Mouse (Mus musculus): ENCODE data around the gene Slc13a3.
A peak's percentile ranks its signal among the peaks of the same experiment; 100 is the strongest.
"Not testable (repeated sequence)": the region's sequence is repeated elsewhere in the genome, so short reads cannot be mapped to it uniquely, and the experiment has no call there.

The Slc13a3 gene

DNA sequence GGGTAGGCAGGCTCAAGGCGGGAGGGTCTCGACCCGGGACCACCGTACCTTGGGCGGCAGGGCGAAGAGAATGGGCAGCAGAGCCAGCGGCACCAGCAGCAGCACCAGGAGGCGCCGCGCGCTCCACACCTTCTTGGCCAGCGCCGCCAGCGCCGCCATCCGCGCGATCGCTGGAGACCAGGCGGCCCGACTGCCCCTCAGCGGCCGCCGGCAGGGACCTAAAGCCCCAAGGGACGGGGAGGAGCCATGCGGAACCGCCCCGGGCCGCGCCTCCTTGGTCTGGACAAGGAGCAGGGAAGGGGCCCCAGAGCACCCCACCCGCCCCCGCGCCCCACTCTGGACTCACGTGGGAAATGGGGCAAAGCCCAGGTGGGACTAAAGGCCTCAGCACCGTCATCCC lies at the start of gene Slc13a3:
Slc13a3 (minus strand) TSS at position 228 of the 400 bp plus-strand sequence.
- no peak for DNase-seq

GRCm38 (mm10) chr2:165515178-165515728 lies 42.2 kb upstream of the Slc13a3 start:
- no peak for DNase-seq

DNA sequence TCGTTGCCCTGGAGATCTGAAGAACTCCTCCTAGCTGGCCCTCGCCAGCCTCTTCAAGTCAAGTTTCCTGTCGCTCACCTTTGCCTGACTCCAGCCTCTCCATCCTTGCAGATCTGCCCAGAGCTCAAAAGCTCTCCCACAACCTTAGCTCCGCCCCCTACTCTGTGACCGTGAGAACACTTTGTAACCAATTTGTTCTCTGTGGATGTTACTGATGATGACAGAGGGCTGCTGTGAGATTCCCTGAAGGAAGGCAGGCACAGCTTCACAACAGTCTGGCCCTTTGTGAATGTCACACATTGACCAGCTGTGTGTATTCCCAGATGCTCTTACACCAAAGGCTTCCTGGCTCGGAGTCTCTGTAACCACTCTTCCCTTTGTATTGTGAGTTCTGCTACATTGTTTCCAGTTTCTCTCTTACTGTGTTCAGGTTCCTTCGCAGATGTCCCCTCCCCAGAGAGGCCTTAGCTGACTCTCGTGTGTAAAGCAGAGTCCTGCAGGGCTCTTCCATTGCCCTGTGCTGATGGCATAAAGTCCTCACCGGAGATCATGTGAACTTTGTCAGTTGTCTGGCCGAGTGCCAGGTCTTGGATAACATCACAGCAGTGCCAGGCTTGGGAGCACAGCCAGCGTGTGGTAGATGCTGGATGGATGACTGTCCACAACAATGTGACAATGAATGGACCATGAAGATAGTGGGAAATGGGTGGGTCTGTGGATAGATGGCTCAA lies 40.0 kb upstream of the Slc13a3 start:
- peak; percentile 57 for DNase-seq

DNA sequence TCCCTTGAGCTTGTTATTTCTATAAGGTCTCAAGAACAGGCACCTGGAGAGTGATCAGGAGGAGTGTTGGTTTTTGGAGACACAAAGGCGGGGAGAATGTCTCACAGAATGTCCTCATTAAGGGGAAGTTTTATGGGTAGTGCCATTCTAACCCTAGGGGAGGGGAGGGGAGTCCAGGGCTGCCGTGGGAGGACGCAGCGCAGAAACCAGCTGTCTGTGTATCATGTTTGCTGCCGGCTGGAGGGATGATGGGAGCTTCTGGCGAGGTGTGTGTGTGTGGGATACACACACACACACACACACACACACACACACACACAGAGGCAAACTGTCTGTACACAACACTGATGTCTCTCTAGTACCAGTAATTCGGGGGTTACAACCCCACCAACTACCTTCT lies 39.4 kb upstream of the Slc13a3 start:
- DNase-seq, result peak; percentile 27

DNA sequence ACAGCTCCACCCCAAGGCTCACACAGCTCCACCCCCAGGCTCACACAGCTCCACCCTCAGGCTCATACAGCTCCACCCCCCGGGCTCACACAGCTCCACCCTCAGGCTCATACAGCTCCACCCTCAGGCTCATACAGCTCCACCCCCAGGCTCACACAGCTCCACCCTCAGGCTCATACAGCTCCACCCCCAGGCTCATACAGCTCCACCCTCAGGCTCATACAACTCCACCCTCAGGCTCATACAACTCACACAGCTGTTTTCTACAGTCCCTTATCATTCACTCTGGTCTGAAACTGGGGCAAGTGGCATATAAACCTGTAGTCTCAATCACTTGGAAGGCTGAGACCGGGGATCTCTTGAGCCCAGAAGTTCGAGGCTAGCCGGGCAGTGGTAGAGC lies 38.5 kb upstream of the Slc13a3 start:
- not testable (repeated sequence) for DNase-seq

DNA sequence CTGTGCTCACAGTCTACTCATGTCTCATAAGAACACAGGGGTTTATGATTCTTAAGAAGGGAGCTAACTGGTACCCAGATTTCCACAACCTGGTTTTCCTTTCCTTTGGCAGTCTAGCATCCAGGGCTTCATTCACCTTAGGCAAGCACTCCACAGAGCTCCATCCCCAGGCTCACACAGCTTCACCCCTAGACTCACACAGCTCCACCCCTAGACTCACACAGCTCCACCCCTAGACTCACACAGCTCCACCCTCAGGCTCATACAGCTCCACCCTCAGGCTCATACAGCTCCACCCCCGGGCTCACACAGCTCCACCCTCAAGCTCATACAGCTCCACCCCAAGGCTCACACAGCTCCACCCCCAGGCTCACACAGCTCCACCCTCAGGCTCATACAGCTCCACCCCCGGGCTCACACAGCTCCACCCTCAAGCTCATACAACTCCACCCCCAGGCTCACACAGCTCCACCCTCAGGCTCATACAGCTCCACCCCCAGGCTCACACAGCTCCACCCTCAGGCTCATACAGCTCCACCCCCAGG lies 38.0 kb upstream of the Slc13a3 start:
- not testable (repeated sequence) for DNase-seq

DNA sequence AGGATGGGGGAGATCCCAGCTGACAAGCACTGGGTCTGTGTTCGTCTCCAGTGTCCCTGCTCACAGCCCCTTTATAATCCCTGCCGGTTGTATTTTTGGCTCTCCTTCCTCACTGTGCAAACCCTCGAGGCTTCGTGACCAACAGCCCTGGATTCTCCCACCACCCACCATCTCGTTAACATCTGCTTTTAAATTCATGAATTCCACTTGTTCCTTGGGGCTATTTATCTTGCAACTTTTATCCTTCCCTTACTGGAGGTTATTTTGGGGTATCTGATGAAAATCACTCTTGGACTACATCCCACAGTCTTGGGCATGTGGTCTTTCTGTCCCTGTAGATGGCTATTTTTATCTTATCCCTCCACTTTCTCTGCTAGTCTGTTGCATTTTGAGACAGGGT lies 37.4 kb upstream of the Slc13a3 start:
- DNase-seq, result peak; percentile 27

GRCm38 (mm10) chr2:165509686-165510085 lies 36.7 kb upstream of the Slc13a3 start:
- no peak for DNase-seq

GRCm38 (mm10) chr2:165503259-165504203 lies 30.5 kb upstream of the Slc13a3 start, which contains the start of gene Slc2a10:
Slc2a10 (plus strand) TSS chr2:165503787.
- DNase-seq, result peak; percentile 41

DNA sequence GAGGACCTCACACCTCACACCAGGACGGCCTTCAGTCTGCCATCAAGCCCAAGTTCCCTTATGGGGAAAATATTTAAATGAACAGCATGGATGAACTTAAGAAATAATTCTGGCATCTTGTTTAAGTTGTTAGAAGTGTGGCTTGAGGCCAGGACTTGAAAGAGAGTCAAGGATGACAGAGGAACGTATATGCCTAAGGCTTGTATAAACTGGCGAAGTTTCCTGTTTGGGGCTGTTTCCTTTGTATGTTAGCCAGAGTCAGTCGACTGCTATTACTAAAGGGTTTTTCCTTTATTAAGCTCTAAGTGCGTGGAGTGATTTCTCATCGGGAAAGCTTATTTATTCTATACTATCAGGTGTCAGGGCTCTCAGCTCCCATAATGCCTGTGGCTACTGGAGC lies 25.8 kb upstream of the Slc13a3 start:
- no peak for DNase-seq

DNA sequence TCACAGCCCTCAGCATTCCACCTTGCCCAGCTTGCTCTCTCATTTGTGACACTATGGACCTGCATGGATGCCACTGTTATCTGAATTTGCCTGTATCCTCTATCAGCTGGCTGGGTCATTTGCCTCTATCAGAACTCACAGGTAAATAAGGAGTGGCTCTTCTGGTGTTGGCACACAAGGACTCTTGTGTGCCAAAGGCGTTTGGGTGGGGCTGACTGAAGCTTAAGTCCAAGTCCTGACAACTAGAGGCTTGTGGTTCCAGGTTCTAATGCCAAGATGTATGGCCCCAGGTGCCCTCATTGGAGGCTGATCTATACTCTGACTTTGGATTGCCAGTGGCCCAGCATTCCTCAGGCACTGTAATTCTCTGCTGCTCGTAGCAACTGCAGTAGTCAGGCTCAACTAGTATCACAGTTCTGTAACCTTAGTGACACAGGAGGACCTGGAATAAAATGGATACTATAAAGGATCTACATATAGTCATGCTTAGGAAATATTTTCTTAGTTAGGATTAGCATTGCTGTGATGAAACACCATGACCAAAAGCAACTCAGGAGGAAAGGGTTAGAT lies 24.8 kb upstream of the Slc13a3 start:
- DNase-seq, result no peak

- DNase-seq, result peak; percentile 70
Measured at GRCm38 (mm10) chr2:165496251-165496650, 23.2 kb upstream of the Slc13a3 start.

GRCm38 (mm10) chr2:165494495-165494894 lies 21.5 kb upstream of the Slc13a3 start:
- no peak for DNase-seq

DNA sequence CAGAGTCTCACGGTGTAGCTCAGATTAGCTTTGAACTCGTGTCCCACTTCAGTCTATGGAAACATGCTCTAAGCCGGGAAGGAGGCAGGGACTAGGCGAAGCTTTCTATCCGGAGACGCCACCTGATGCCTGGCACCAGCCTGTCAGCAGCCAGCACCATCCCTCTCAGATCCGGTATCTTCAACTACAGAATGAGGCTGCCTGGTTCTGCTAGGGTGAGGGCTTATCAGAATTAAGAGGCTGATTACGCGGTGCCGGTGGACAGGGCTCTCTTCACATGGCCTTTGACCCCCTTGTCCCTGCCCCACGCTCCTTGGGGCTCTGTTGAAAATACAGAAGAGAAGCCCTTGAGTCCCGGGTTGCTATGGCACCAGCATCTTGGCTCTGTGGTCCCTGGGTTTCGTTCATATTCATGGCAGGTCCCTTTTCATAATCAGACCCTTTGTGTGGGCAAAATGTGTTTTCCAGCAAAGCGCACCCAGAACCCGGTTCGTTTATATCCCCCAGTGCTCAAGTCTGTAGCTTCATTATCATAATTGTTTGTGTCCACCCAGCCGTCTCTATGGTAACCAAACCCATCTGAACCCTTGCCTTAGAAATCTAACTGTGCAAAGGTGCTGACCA lies 20.7 kb upstream of the Slc13a3 start:
- peak; percentile 26 for DNase-seq

DNA sequence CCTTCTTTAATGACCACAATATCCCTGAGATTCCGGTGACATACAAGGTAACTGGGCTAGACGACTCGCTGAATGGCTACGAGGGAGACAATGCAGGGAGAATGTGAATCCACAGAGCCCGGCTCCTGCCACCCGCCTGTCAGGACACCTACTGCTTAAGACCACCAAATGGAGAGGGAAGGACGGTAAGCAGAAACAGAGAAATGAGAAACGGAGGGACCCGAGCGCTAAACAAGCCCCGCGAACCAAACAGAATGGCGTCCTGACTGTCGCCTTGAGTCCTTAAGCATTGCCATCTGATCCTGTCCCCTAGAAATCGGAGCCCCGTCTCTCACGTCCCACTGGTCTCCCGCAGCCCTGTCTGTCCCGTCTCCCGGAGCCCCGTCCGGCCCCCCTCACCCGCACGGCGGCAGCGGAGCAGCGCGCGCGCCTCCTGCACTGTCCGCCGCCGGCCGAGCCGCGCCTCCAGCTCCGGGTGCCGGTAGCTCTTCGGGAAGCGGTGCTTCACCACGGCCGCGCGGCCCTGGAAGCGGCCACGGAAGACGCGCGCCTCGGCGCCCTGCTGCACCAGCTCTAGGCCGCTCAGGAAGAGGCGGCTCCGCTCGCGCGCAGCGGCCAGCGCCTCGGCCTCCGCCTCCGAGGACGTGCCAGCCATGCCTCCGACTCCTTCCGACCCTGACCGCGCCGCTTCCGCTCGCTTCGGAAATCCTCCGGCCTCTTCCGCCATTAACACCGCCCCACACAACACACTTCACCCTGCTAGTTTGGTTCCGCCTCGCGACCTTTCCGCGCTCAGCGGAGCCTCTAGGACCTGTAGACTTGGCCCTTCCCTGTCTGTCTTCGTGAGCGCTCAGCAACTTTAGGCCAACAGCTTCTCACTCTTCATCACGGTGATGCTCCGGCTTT lies 19.9 kb upstream of the Slc13a3 start, which contains the start of gene Trp53rka:
Trp53rka (minus strand) TSS at position 677 of the 906 bp plus-strand sequence.
- peak; percentile 79 for DNase-seq

DNA sequence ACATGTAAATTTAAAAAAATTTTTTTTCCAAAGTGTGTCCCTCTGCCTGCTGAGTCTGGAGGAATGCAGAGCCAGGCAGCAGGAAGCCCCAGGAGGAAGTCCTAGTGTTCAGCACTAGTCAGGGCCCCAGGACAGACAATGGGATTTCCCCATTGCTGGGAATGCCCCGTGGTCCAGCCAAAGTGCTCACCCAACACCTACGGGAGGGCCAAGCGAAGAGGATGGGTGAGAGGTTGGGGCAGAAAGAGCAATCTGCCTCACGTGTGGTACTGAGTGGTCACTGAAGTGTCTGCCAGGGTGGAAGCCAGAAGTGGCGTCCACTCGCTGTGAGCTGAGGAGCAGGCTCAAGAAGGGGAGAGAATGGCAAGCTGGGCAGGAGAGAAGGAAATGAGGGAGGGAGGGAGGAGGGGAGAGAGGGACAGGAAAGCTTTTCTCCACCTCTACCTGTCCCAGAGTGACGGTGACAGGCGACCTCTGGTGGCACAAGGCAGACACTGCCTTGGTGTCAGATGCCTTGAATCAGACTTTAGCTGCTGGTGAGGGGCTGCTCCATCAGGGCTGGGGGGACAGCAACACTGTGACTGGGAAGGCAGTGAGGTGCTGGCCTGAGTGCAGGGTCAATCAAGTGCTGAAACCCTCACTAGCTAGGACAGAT lies 14.0 kb upstream of the Slc13a3 start:
- peak; percentile 69 for DNase-seq

- no peak for DNase-seq
Measured at GRCm38 (mm10) chr2:165486401-165486800, 13.4 kb upstream of the Slc13a3 start.

DNA sequence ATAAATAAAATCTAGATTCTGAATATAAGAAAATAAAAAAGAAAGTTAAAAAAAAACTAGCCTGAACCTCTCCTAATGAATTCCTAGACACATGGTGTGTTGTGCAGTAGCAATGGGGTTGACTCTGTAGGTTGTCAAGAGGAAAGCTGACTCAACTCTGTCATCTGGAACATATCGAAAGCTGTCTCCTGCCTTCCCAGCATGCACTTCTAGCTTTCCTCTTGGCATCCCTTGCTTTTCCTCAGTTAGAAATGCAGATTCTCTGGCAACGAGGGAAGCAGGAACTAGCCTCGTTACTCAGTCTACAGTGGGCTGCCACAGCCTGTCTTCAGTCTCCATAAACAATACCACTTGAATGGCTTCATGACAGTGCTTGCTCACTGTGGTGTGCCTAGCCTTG lies 12.8 kb upstream of the Slc13a3 start:
- DNase-seq, result no peak

- DNase-seq, result no peak
Measured at GRCm38 (mm10) chr2:165484152-165484551, 11.1 kb upstream of the Slc13a3 start.

GRCm38 (mm10) chr2:165482003-165482402 lies 9.0 kb upstream of the Slc13a3 start:
- DNase-seq, result no peak

DNA sequence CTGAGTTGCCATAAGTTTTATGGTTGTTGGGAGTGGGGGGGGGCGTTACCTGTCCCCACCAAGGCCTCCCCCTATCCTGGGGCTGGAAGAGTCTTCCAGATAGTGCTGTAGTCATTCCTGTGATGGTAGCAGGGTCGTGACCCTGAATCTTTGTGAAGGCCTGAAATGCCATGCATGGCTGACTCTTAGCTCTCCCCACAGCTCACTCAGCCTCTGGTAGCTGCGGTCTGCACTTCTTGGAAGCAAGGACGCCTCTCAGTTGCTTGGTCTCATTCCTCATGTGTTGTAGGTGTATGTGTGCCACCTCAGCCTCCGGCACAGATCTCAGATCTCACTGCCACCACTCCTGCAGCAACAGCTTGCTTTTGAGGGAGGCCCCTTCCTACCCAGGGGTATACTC lies 2.8 kb upstream of the Slc13a3 start:
- DNase-seq, result no peak

Measured in right cerebral cortex, postnatal 14 days (tissue).